Mouse (Mus musculus) hindbrain, embryonic 11.5 days (tissue): ENCODE measurements around the gene Catsperz. TPM values are rescaled to one million over a fixed set of nuclear protein-coding genes. Genes with fewer than 3 reads are reported as not detected.
"Not testable (repeated sequence)": the region's sequence is repeated elsewhere in the genome, so short reads cannot be mapped to it uniquely, and the experiment has no call there.

Source experiments
- ATAC-seq: fragments of 200-750 bp; cut with Nextera tagmentation; 2 replicates; pipeline ENCODE4 v1.8.0; 2017; ENCODE audit warnings: mild to moderate bottlenecking, moderate TSS enrichment, moderate library complexity; ENCODE audit not compliant: low FRiP score
- DNase-seq: peaks from one replicate; pipeline ENCODE4 v3.0.0-alpha.2; 2015; ENCODE audit warnings: low spot score
- H3K27ac ChIP-seq: fragments of 300-500 bp; sonication (generic); 2 replicates; pipeline ENCODE4 v1.5.1; 2014; ENCODE audit warnings: mild to moderate bottlenecking, low read depth, low read length
- H3K27me3 ChIP-seq: fragments of 300-500 bp; sonication (generic); 2 replicates; pipeline ENCODE4 v1.6.1; 2014; ENCODE audit warnings: mild to moderate bottlenecking, low read length, moderate library complexity, mixed read lengths; ENCODE audit not compliant: control insufficient read depth, insufficient read depth
- H3K36me3 ChIP-seq: fragments of 300-500 bp; sonication (generic); 2 replicates; pipeline ENCODE4 v1.6.1; 2014; ENCODE audit warnings: mild to moderate bottlenecking, low read length, moderate library complexity, mixed read lengths; ENCODE audit not compliant: control insufficient read depth, insufficient read depth
- H3K4me1 ChIP-seq: fragments of 300-500 bp; sonication (generic); replicated peaks from 2 replicates; pipeline ENCODE4 v1.6.1; 2014; ENCODE audit warnings: low read length, mixed read lengths; ENCODE audit not compliant: control insufficient read depth, insufficient read depth
- H3K4me2 ChIP-seq: fragments of 300-500 bp; sonication (generic); replicated peaks from 2 replicates; pipeline ENCODE4 v1.6.1; 2014; ENCODE audit warnings: mild to moderate bottlenecking, low read depth, low read length
- H3K4me3 ChIP-seq: fragments of 300-500 bp; sonication (generic); 2 replicates; pipeline ENCODE4 v1.5.1; 2014; ENCODE audit warnings: low read depth, low read length
- H3K9ac ChIP-seq: fragments of 300-500 bp; sonication (generic); 2 replicates; pipeline ENCODE4 v1.6.1; 2014; ENCODE audit warnings: low read depth, low read length
- H3K9me3 ChIP-seq: fragments of 300-500 bp; sonication (generic); 2 replicates; pipeline ENCODE4 v1.6.1; 2016; ENCODE audit warnings: low read length; ENCODE audit not compliant: control insufficient read depth
- WGBS: fragments of 180-500 bp; shearing (Covaris S2); extraction: QIAGEN DNeasy Blood & Tissue Kit; methylation state at CpG from one replicate; pipeline ENCODE4 v1.1.7; 2014; 5-methylcytosine and 5-hydroxymethylcytosine counted together
- polyA plus RNA-seq: library from polyadenylated mRNA; unstranded; fragments of >200 nt; fragmentation: Nextera tagmentation; extraction: Ambion mirVana; gene quantifications from 2 replicates; pipeline ENCODE4 v1.2.1, GENCODE M21; 2014

Catsperz gene
- polyA plus RNA-seq, 1 experiment from 2014 or later, result not detected

DNA sequence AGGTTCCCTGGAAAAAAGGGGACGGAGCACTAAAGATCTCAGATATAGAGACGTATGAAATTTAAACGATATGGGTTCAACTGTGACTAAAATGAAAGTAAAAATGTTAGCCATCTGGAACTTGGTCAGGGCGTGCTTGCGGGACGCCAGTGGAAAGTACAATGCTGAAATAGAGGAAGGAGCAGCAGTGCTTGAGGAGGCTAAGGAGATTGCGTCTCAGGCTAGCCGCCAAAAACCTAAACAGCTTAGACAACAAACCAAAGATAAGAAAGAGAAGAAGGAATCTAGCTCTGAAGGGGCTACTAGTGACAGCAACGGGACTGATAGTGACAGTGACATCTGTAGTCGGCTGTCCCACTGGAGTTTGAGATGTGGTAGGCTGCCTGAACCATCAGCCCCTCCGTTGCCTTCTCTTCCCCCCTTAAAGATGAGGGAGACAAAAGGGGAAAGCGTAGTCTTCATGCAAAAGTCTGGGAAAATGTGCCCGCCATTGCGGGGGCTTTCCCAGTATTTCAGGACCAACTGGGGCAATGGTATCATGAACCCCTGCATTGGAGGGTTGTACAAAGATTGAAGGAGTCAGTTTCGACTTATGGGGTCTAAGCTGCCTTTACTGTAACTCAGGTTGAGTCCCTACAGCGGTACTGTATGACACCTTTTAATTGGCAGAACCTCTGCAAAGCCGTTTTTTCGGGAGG is 29.4 kb downstream of the Catsperz start:
- WGBS, result 89% methylated on average over 18 of the region's 18 CpGs
- H3K9ac ChIP-seq, DNase-seq, H3K4me1 ChIP-seq, H3K4me3 ChIP-seq, H3K36me3 ChIP-seq, H3K4me2 ChIP-seq, H3K27me3 ChIP-seq, H3K9me3 ChIP-seq, H3K27ac ChIP-seq, ATAC-seq: not testable (repeated sequence)

DNA sequence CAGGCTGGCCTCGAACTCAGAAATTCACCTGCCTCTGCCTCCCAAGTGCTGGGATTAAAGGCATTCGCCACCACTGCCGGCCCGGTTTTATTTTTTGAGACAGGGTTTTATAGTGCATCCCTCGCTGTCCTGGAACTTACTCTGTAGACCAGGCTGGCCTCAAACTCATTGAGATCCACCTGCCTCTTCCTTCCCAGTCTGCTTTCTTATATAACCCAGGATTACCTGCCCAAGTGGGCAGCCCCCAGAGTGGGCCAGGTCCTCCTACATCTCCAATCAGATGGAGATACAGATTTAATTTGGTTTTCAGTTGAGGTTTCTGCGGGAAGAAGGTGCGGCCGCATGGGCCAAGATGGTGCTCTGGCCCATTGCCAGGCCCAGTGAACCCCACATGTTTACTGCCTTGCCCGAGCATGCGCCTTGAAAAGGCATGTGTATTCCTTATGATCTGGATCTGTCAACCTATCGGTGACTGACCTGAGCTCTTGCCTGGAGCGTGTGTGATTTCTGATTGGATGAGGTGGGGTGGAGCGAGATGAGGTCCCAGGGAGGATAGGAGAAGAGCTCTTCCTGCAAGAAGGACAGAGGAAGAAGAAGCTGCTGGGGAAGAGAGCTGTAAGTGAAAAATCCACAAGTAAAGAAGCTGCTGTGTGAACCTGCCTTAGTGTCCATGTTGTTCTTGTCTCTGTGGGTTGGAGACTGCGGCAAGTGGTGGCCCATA is 31.3 kb downstream of the Catsperz start:
- 92% methylated on average over 14 of the region's 14 CpGs for WGBS
- Histone ChIP-seq H3K4me1 (no peaks in the 10 kb centered on the region), H3K9ac (no peak overlapping the region), H3K4me3 (no peak overlapping the region), H3K27me3 (no peaks in the 10 kb centered on the region), H3K9me3 (no peaks in the 10 kb centered on the region), H3K27ac (no peak overlapping the region), H3K36me3 (no peaks in the 10 kb centered on the region), H3K4me2 (no peak overlapping the region)
- ATAC-seq (no peak), DNase-seq (no peak)

DNA sequence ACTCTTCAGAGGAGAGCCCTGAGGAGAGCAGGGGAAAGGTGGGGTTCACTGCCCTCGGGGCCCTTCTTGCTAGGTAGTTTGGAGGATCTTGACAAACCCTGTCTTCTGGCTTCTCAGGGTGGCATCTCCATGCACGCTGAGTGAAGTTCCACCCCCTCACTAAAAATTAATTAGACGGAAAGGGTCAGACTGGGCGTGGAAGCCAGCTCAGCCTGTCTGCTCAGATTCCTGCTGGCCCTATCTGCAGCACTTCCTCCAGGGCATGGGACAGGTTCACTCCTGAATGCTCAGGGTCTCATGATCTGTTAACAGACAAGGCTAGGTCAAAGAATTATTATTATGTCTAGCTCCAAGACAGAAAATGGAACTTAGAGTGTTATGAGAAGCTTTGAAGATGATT is 32.7 kb downstream of the Catsperz start:
- Histone ChIP-seq H3K9ac (no peak overlapping the region), H3K4me2 (no peak overlapping the region), H3K27ac (no peak overlapping the region), H3K36me3 (no peaks in the 10 kb centered on the region), H3K27me3 (no peaks in the 10 kb centered on the region), H3K9me3 (no peaks in the 10 kb centered on the region), H3K4me3 (no peak overlapping the region), H3K4me1 (no peaks in the 10 kb centered on the region)
- no peak for ATAC-seq
- DNase-seq, result no peak
- 70% methylated on average over 4 of the region's 4 CpGs for WGBS

DNA sequence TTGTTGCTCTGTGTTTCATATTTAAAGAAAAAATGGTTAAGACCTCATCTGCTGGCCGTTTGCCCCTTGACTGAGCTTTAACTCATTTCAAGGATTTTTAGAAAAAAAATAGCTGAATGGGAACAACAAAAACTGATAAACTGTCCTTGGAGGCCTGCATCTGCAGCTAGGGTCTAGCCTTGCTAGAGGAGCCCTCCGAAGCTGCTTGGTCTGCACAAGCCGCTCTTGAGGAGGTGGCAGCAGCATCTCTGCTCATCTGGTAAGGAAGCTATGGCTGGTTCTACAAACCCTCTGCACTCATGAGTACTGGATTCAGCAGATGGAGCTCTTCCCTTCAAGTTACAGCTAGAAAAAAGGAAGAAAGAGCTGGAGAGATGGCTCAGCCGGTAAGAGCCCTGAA is 47.2 kb downstream of the Catsperz start:
- H3K4me3 ChIP-seq, result no peak overlapping the region
- H3K9me3 ChIP-seq, result 0 out of 2 replicates have a peak, but pooled peaks cover 3% of the 10 kb centered on the region
- no peaks in the 10 kb centered on the region for H3K36me3 ChIP-seq
- H3K27ac ChIP-seq, result no peak overlapping the region
- WGBS, result 84% methylated on average over 4 of the region's 4 CpGs
- ATAC-seq, result no peak
- no peaks in the 10 kb centered on the region for H3K27me3 ChIP-seq
- H3K4me1 ChIP-seq, result no peaks in the 10 kb centered on the region
- no peak overlapping the region for H3K9ac ChIP-seq
- no peak for DNase-seq
- no peak overlapping the region for H3K4me2 ChIP-seq

DNA sequence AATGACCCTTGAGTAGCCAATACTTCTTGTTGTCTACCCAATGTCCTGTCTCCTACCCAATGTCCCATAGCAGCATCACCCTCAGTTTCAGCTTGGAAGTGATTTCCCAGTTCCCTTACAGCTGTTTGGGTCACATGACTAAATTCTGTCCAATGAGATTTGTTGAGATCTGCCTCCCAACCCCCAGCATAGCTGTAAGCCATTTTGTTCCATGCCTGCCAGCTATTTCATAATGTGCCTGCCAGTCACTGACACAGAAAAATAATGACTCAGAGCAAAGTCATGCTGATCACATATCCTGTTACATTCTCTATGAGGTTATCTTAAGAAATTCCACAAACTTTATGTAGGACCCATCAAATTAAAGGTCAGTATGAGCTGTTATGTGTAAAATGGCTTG is 48.4 kb downstream of the Catsperz start:
- Histone ChIP-seq H3K4me1 (no peaks in the 10 kb centered on the region), H3K27me3 (no peaks in the 10 kb centered on the region), H3K36me3 (no peaks in the 10 kb centered on the region), H3K4me3 (no peak overlapping the region), H3K9ac (no peak overlapping the region), H3K9me3 (0 out of 2 replicates have a peak, but pooled peaks cover 3% of the 10 kb centered on the region), H3K27ac (no peak overlapping the region), H3K4me2 (no peak overlapping the region)
- DNase-seq (no peak), ATAC-seq (no peak)

DNA sequence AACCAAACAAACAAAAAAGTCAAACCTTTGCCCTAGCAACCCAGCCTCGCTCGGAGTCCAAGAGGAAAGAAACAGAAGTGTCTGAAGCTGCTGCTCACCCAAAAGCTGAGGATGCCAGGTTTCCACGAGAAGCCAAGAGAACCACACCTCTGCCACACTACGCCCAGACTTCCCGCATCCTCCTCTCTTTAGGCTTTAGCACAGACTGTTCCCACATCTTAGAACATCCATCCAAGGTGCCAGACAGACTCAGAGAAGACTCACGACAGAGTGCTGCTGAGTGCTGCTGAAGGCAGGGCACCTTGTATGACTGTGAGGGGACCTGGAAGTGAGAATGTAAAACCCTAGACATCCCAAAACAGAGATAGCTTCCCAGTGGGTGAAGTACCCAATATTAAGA is 49.3 kb downstream of the Catsperz start:
- no peaks in the 10 kb centered on the region for H3K27me3 ChIP-seq
- no peak for DNase-seq
- ATAC-seq, result no peak
- no peaks in the 10 kb centered on the region for H3K4me1 ChIP-seq
- no peaks in the 10 kb centered on the region for H3K36me3 ChIP-seq
- H3K9ac ChIP-seq, result no peak overlapping the region
- H3K4me2 ChIP-seq, result no peak overlapping the region
- no peak overlapping the region for H3K4me3 ChIP-seq
- H3K27ac ChIP-seq, result no peak overlapping the region
- H3K9me3 ChIP-seq, result 0 out of 2 replicates have a peak, but pooled peaks cover 3% of the 10 kb centered on the region
- WGBS, result 87% methylated on average over 6 of the region's 6 CpGs

DNA sequence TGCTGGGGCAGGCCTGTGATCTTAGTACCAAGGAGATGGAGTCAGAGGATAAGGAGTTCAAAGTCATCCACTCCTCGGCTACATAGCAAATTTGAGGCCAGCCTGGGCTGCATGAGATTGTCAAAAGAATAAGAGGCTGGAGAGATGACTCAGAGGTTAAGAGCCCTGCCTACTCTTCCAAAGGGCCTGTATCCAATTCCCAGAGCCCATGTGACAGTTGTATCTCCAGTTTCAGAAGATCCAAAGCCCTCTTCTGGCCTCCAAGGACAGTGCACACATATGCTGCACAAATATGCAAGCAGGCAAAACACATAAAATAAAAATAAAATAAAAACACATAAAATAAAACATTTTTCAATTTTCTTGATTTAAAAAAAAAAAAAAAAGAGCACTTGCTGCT is 50.9 kb downstream of the Catsperz start:
- WGBS, result 89% methylated on average over 1 of the region's 1 CpGs
- Histone ChIP-seq H3K36me3 (no peaks in the 10 kb centered on the region), H3K4me2 (no peak overlapping the region), H3K4me1 (no peaks in the 10 kb centered on the region), H3K4me3 (no peak overlapping the region), H3K27me3 (no peaks in the 10 kb centered on the region), H3K9ac (no peak overlapping the region), H3K9me3 (no peaks in the 10 kb centered on the region), H3K27ac (no peak overlapping the region)
- ATAC-seq (no peak), DNase-seq (no peak)

DNA sequence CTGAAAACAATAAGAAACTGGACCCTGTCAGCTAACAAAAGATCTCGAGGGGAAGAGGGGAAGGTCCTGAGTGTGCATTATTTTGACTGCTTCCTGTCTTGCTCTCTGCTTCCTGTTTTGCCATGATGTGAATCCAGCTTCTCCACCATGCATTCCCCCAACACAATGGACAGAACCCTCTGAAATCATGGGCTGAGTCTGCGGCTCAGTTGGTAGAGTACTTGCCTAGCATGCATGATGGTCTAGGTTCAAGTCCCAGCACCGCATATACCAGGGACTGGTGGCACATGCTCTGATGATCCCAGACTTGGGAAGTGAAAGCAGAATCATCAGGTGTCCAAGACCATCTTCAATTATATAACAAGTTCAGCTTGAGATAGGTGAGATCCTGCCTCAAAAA is 52.5 kb downstream of the Catsperz start:
- no peaks in the 10 kb centered on the region for H3K9me3 ChIP-seq
- H3K4me3 ChIP-seq, result no peak overlapping the region
- no peaks in the 10 kb centered on the region for H3K27me3 ChIP-seq
- no peak overlapping the region for H3K27ac ChIP-seq
- no peak overlapping the region for H3K4me2 ChIP-seq
- H3K9ac ChIP-seq, result no peak overlapping the region
- H3K36me3 ChIP-seq, result no peaks in the 10 kb centered on the region
- ATAC-seq (no peak), DNase-seq (no peak)
- H3K4me1 ChIP-seq, result no peaks in the 10 kb centered on the region
- WGBS, result 78% methylated on average over 3 of the region's 3 CpGs
